Mouse (Mus musculus) lung, embryonic 14.5 days (tissue): Measurements from ENCODE around the gene Mvb12b. TPM values are rescaled to one million over a fixed set of nuclear protein-coding genes. Genes with fewer than 3 reads are reported as not detected.

Source experiments
- ATAC-seq: fragments of 200-750 bp; cut with Nextera tagmentation; 2 replicates; pipeline ENCODE4 v1.8.0; 2017; ENCODE audit warnings: mild to moderate bottlenecking, moderate TSS enrichment, moderate library complexity; ENCODE audit not compliant: insufficient read depth
- DNase-seq: peaks from one replicate; pipeline ENCODE4 v3.0.0-alpha.2; 2015
- H3K27ac ChIP-seq: fragments of 300-500 bp; sonication (generic); 2 replicates; pipeline ENCODE4 v1.5.1; 2014; ENCODE audit warnings: low read depth, mild to moderate bottlenecking, moderate library complexity
- H3K27me3 ChIP-seq: fragments of 300-500 bp; sonication (generic); 2 replicates; pipeline ENCODE4 v1.6.1; 2014; ENCODE audit warnings: low read length, control low read depth; ENCODE audit not compliant: insufficient read depth
- H3K36me3 ChIP-seq: fragments of 300-500 bp; sonication (generic); 2 replicates; pipeline ENCODE4 v1.6.1; 2014; ENCODE audit warnings: control low read depth; ENCODE audit not compliant: insufficient read depth
- H3K4me1 ChIP-seq: fragments of 300-500 bp; sonication (generic); 2 replicates; pipeline ENCODE4 v1.6.1; 2014; ENCODE audit warnings: antibody characterized with exemption, control low read depth; ENCODE audit not compliant: insufficient read depth
- H3K4me2 ChIP-seq: fragments of 300-500 bp; sonication (generic); 2 replicates; pipeline ENCODE4 v1.6.1; 2014; ENCODE audit warnings: mild to moderate bottlenecking
- H3K4me3 ChIP-seq: fragments of 300-500 bp; sonication (generic); 2 replicates; pipeline ENCODE4 v1.5.1; 2014; ENCODE audit warnings: low read depth, low read length
- H3K9ac ChIP-seq: fragments of 300-500 bp; sonication (generic); 2 replicates; pipeline ENCODE4 v1.6.1; 2014
- H3K9me3 ChIP-seq: fragments of 300-500 bp; sonication (generic); 2 replicates; pipeline ENCODE4 v1.6.1; 2016; ENCODE audit warnings: low read depth, low read length, control low read depth
- CTCF ChIP-seq: IDR thresholded peaks from 2 replicates; pipeline ENCODE4 v1.5.1; 2016; ENCODE audit warnings: antibody characterized with exemption, low read depth
- WGBS: fragments of 180-500 bp; shearing (Covaris S2); extraction: QIAGEN DNeasy Blood & Tissue Kit; methylation state at CpG from one replicate; pipeline ENCODE4 v1.1.7; 2014; 5-methylcytosine and 5-hydroxymethylcytosine counted together
- polyA plus RNA-seq: library from polyadenylated mRNA; unstranded; fragments of >200 nt; fragmentation: Nextera tagmentation; extraction: Ambion mirVana; gene quantifications from 2 replicates; pipeline ENCODE4 v1.2.1, GENCODE M21; 2014

Mvb12b gene
- polyA plus RNA-seq, 1 experiment from 2014 or later: 20.7 TPM

GRCm38 (mm10) chr2:33847196-33847834, 40.4 kb downstream of the Mvb12b start:
- ATAC-seq: no peak
- Histone ChIP-seq H3K36me3 (no peaks in the 10 kb centered on the region), H3K4me3 (no peak overlapping the region), H3K4me2 (no peak overlapping the region), H3K27me3 (no peaks in the 10 kb centered on the region), H3K9ac (no peak overlapping the region), H3K27ac (peak overlapping the region; percentile 79), H3K4me1 (peaks cover 12% of the 10 kb centered on the region), H3K9me3 (no peaks in the 10 kb centered on the region)
- TF ChIP-seq CTCF: no peak
- no peak for DNase-seq
- 77% methylated on average over 11 of the region's 11 CpGs for WGBS

GRCm38 (mm10) chr2:33846635-33847034, 41.1 kb downstream of the Mvb12b start:
- Histone ChIP-seq H3K4me1 (peaks cover 12% of the 10 kb centered on the region), H3K27ac (peak overlapping the region; percentile 79), H3K9me3 (no peaks in the 10 kb centered on the region), H3K27me3 (no peaks in the 10 kb centered on the region), H3K36me3 (no peaks in the 10 kb centered on the region), H3K4me3 (no peak overlapping the region), H3K4me2 (no peak overlapping the region), H3K9ac (no peak overlapping the region; the same call in 1 of the 2 replicates)
- DNase-seq: peak; percentile 22
- WGBS: 34% methylated on average over 4 of the region's 4 CpGs
- no peak for TF ChIP-seq CTCF
- ATAC-seq: no peak

- H3K4me3 ChIP-seq: no peak overlapping the region
- TF ChIP-seq CTCF: no peak
- H3K4me2 ChIP-seq: no peak overlapping the region
- ATAC-seq (peak; percentile 72), DNase-seq (no peak)
- no peaks in the 10 kb centered on the region for H3K27me3 ChIP-seq
- H3K27ac ChIP-seq: peak overlapping the region; percentile 60
- peaks cover 12% of the 10 kb centered on the region for H3K4me1 ChIP-seq
- H3K36me3 ChIP-seq: 0 out of 2 replicates have a peak, but pooled peaks cover 1% of the 10 kb centered on the region
- no peaks in the 10 kb centered on the region for H3K9me3 ChIP-seq
- no peak overlapping the region for H3K9ac ChIP-seq
- WGBS: 39% methylated on average over 2 of the region's 2 CpGs
Observed at GRCm38 (mm10) chr2:33843642-33844041, 44.1 kb downstream of the Mvb12b start.

- 75% methylated on average over 2 of the region's 2 CpGs for WGBS
- H3K4me2 ChIP-seq: no peak overlapping the region
- no peak overlapping the region for H3K9ac ChIP-seq
- peaks cover 7% of the 10 kb centered on the region for H3K36me3 ChIP-seq
- H3K9me3 ChIP-seq: no peaks in the 10 kb centered on the region
- no peak overlapping the region for H3K4me3 ChIP-seq
- DNase-seq (peak; percentile 30), ATAC-seq (peak; percentile 87)
- no peaks in the 10 kb centered on the region for H3K27me3 ChIP-seq
- no peak for TF ChIP-seq CTCF
- peak overlapping the region; percentile 60 for H3K27ac ChIP-seq
- peaks cover 12% of the 10 kb centered on the region for H3K4me1 ChIP-seq
Observed at GRCm38 (mm10) chr2:33842983-33843577, 44.7 kb downstream of the Mvb12b start.

GRCm38 (mm10) chr2:33841980-33842379, 45.8 kb downstream of the Mvb12b start:
- H3K27ac ChIP-seq: no peak overlapping the region
- no peaks in the 10 kb centered on the region for H3K27me3 ChIP-seq
- 80% methylated on average over 4 of the region's 4 CpGs for WGBS
- TF ChIP-seq CTCF: no peak
- H3K4me3 ChIP-seq: no peak overlapping the region
- peaks cover 16% of the 10 kb centered on the region for H3K36me3 ChIP-seq
- no peak for DNase-seq
- no peaks in the 10 kb centered on the region for H3K9me3 ChIP-seq
- no peak overlapping the region for H3K9ac ChIP-seq
- H3K4me2 ChIP-seq: no peak overlapping the region
- no peak for ATAC-seq
- peaks cover 6% of the 10 kb centered on the region; the same call in 1 of the 2 replicates for H3K4me1 ChIP-seq

- H3K36me3 ChIP-seq: peaks cover 16% of the 10 kb centered on the region
- no peak overlapping the region for H3K27ac ChIP-seq
- no peak overlapping the region for H3K4me2 ChIP-seq
- DNase-seq (no peak), ATAC-seq (no peak)
- H3K4me1 ChIP-seq: no peaks in the 10 kb centered on the region
- no peaks in the 10 kb centered on the region for H3K9me3 ChIP-seq
- WGBS: 86% methylated on average over 3 of the region's 3 CpGs
- no peak overlapping the region for H3K9ac ChIP-seq
- no peak overlapping the region for H3K4me3 ChIP-seq
- TF ChIP-seq CTCF: no peak
- H3K27me3 ChIP-seq: no peaks in the 10 kb centered on the region
Observed at GRCm38 (mm10) chr2:33840483-33840882, 47.3 kb downstream of the Mvb12b start.

GRCm38 (mm10) chr2:33839252-33839651, 48.5 kb downstream of the Mvb12b start:
- Histone ChIP-seq H3K36me3 (peaks cover 21% of the 10 kb centered on the region), H3K9ac (no peak overlapping the region), H3K4me3 (no peak overlapping the region), H3K27ac (no peak overlapping the region), H3K27me3 (no peaks in the 10 kb centered on the region), H3K4me2 (no peak overlapping the region), H3K4me1 (no peaks in the 10 kb centered on the region), H3K9me3 (no peaks in the 10 kb centered on the region)
- ATAC-seq: no peak
- no peak for TF ChIP-seq CTCF
- DNase-seq: no peak
